Mouse (Mus musculus): ENCODE data around the gene Olfr711. TPM values are rescaled to one million over a fixed set of nuclear protein-coding genes. Genes with fewer than 3 reads are reported as not detected.

The Olfr711 gene
- polyA plus RNA-seq, 1 experiment from 2014 or later: not detected

Other genes with a start within 250 kb of the Olfr711 start
- gene Olfr697, start 233.0 kb downstream of the Olfr711 start, polyA plus RNA-seq (2015; fragmentation: Nextera tagmentation; extraction: Ambion mirVana): not detected in 2 replicates
- not detected in 2 replicates for gene Olfr698, start 220.1 kb downstream of the Olfr711 start, polyA plus RNA-seq (2015; fragmentation: Nextera tagmentation; extraction: Ambion mirVana)
- 0.07 TPM in 2 replicates for gene Olfr699, start 182.3 kb downstream of the Olfr711 start, polyA plus RNA-seq (2015; fragmentation: Nextera tagmentation; extraction: Ambion mirVana)
- not detected in 2 replicates for gene Olfr700, start 166.6 kb downstream of the Olfr711 start, polyA plus RNA-seq (2015; fragmentation: Nextera tagmentation; extraction: Ambion mirVana)
- gene Olfr701, start 161.3 kb downstream of the Olfr711 start, polyA plus RNA-seq (2015; fragmentation: Nextera tagmentation; extraction: Ambion mirVana): not detected in 2 replicates
- gene Olfr702, start 141.6 kb downstream of the Olfr711 start, polyA plus RNA-seq (2015; fragmentation: Nextera tagmentation; extraction: Ambion mirVana): not detected in 2 replicates
- gene Olfr703, start 132.1 kb downstream of the Olfr711 start, polyA plus RNA-seq (2015; fragmentation: Nextera tagmentation; extraction: Ambion mirVana): not detected in 2 replicates
- not detected in 2 replicates for gene Olfr704, start 112.3 kb downstream of the Olfr711 start, polyA plus RNA-seq (2015; fragmentation: Nextera tagmentation; extraction: Ambion mirVana)
- gene Olfr705, start 98.6 kb downstream of the Olfr711 start, polyA plus RNA-seq (2015; fragmentation: Nextera tagmentation; extraction: Ambion mirVana): not detected in 2 replicates
- gene Olfr706, start 87.3 kb downstream of the Olfr711 start, polyA plus RNA-seq (2015; fragmentation: Nextera tagmentation; extraction: Ambion mirVana): 0.05 TPM in 1 of 2 replicates, not detected in the other
- 0.16 TPM in 1 of 2 replicates, not detected in the other for gene Olfr707, start 74.2 kb downstream of the Olfr711 start, polyA plus RNA-seq (2015; fragmentation: Nextera tagmentation; extraction: Ambion mirVana)
- gene Olfr1532-ps1, start 67.5 kb downstream of the Olfr711 start, polyA plus RNA-seq (2015; fragmentation: Nextera tagmentation; extraction: Ambion mirVana): 0.12 TPM in 1 of 2 replicates, not detected in the other
- 0.05 TPM in 1 of 2 replicates, not detected in the other for gene Olfr709-ps1, start 43.2 kb downstream of the Olfr711 start, polyA plus RNA-seq (2015; fragmentation: Nextera tagmentation; extraction: Ambion mirVana)
- not detected in 2 replicates for gene Olfr710, start 27.1 kb downstream of the Olfr711 start, polyA plus RNA-seq (2015; fragmentation: Nextera tagmentation; extraction: Ambion mirVana)
- 0.11 TPM in 1 of 2 replicates, not detected in the other for gene Olfr6, start 11.5 kb downstream of the Olfr711 start, polyA plus RNA-seq (2015; fragmentation: Nextera tagmentation; extraction: Ambion mirVana)
- not detected in 2 replicates for gene Olfr2, start 30.6 kb upstream of the Olfr711 start, polyA plus RNA-seq (2015; fragmentation: Nextera tagmentation; extraction: Ambion mirVana)
- 0.16 TPM in 1 of 2 replicates, not detected in the other for gene Olfr713, start 55.7 kb upstream of the Olfr711 start, polyA plus RNA-seq (2015; fragmentation: Nextera tagmentation; extraction: Ambion mirVana)
- gene Olfr714, start 95.5 kb upstream of the Olfr711 start, polyA plus RNA-seq (2015; fragmentation: Nextera tagmentation; extraction: Ambion mirVana): not detected in 2 replicates
- gene Olfr17, start 117.8 kb upstream of the Olfr711 start, polyA plus RNA-seq (2015; fragmentation: Nextera tagmentation; extraction: Ambion mirVana): 0.08 and 0.12 TPM in 2 replicates
- not detected in 2 replicates for gene Olfr715b, start 134.9 kb upstream of the Olfr711 start, polyA plus RNA-seq (2015; fragmentation: Nextera tagmentation; extraction: Ambion mirVana)
- gene Olfr715, start 155.6 kb upstream of the Olfr711 start, polyA plus RNA-seq (2015; fragmentation: Nextera tagmentation; extraction: Ambion mirVana): not detected in 2 replicates
- 0.05 TPM in 1 of 2 replicates, not detected in the other for gene Olfr716, start 162.9 kb upstream of the Olfr711 start, polyA plus RNA-seq (2015; fragmentation: Nextera tagmentation; extraction: Ambion mirVana)
- gene Nlrp14, start 191.5 kb upstream of the Olfr711 start, polyA plus RNA-seq (2015; fragmentation: Nextera tagmentation; extraction: Ambion mirVana): not detected in 2 replicates
- gene Rbmxl2, start 234.0 kb upstream of the Olfr711 start, polyA plus RNA-seq (2015; fragmentation: Nextera tagmentation; extraction: Ambion mirVana): not detected in 2 replicates

All from embryonic facial prominence, embryonic 15.5 days (tissue).